ENCODE assay signal across 20 mouse cellular contexts in the genomic region with DNA sequence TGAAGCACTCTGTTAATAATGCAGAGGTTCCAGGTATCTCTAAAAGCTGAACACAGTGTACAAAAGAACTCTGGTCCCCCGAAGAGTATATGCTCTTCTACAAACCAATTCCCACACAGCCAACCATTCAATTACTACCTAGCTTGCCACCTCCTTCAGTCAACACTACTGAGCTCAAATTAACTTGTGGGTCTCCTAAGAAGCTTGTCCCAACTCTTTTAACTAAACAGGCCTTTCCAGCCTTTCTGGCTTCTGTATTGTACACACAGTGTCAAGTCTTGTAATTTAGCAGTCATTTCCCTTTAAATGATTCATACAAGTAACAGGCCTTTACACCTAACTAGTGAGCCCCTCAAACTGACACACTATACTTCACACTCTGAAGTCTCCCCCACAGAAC. TPM values are rescaled to one million over a fixed set of nuclear protein-coding genes. Genes with fewer than 3 reads are reported as not detected.
"Had no signal": no experiment of that assay in that cellular context is flagged by ENCODE, and none has a peak within 500 bp of the region (broad histone marks: within the 10 kb centered on the region; RNA-seq: fewer than 3 reads in every experiment).

No protein-coding gene starts in this region.

- H3K27ac ChIP-seq: kidney, embryonic 15.5 days; liver, embryonic 12.5 days; macrophage; midbrain, embryonic 12.5 days had no signal

- H3K4me3 ChIP-seq: kidney, embryonic 15.5 days; limb, embryonic 15.5 days; liver, embryonic 12.5 days; megakaryocyte, embryonic 14.5 days; midbrain, embryonic 12.5 days had no signal

- H3K4me2 ChIP-seq: kidney, embryonic 15.5 days; limb, embryonic 15.5 days; liver, embryonic 12.5 days; midbrain, embryonic 12.5 days had no signal

- H3K4me1 ChIP-seq: midbrain, embryonic 12.5 days had no signal

- H3K9me3 ChIP-seq: kidney, embryonic 15.5 days; limb, embryonic 15.5 days; liver, embryonic 12.5 days; midbrain, embryonic 12.5 days had no signal

- H3K9ac ChIP-seq: kidney, embryonic 15.5 days; limb, embryonic 15.5 days; liver, embryonic 12.5 days; midbrain, embryonic 12.5 days had no signal

- ATAC-seq: intestine, embryonic 16.5 days; liver, embryonic 12.5 days had no signal

- H3K27me3 ChIP-seq: kidney, embryonic 15.5 days; limb, embryonic 15.5 days; liver, embryonic 12.5 days; midbrain, embryonic 12.5 days had no signal

- H3K36me3 ChIP-seq: kidney, embryonic 15.5 days; limb, embryonic 15.5 days; liver, embryonic 12.5 days; midbrain, embryonic 12.5 days had no signal

- DNase-seq: kidney, adult 2 months; kidney, postnatal 14 days; right cerebral cortex, postnatal 14 days; thymus, postnatal 36 days had no signal

RNA-seq across cellular contexts. Expression of a gene that starts 33.0 kb away (rescaled TPM):
- total RNA-seq: layer of hippocampus, adult 8-10 months; layer of hippocampus, postnatal 14 days; left cerebral cortex, adult 18-20 months; left cerebral cortex, postnatal 10 days; midbrain, postnatal 0 days had no signal
- polyA plus RNA-seq: intestine, embryonic 16.5 days; kidney, adult 2 months; kidney, embryonic 15.5 days; large intestine, adult 2 months; limb, embryonic 15.5 days; liver, embryonic 12.5 days; liver, embryonic 16.5 days; macrophage; midbrain, embryonic 12.5 days; midbrain, postnatal 0 days; small intestine, adult 2 months; thymus, postnatal 0 days had no signal
